Mouse (Mus musculus) hindbrain, embryonic 11.5 days (tissue): ENCODE measurements around the gene 1700069L16Rik. TPM values are rescaled to one million over a fixed set of nuclear protein-coding genes. Genes with fewer than 3 reads are reported as not detected.

Experiments used
- ATAC-seq: fragments of 200-750 bp; cut with Nextera tagmentation; 2 replicates; pipeline ENCODE4 v1.8.0; 2017; ENCODE audit warnings: mild to moderate bottlenecking, moderate TSS enrichment, moderate library complexity; ENCODE audit not compliant: low FRiP score
- DNase-seq: peaks from one replicate; pipeline ENCODE4 v3.0.0-alpha.2; 2015; ENCODE audit warnings: low spot score
- H3K27ac ChIP-seq: fragments of 300-500 bp; sonication (generic); 2 replicates; pipeline ENCODE4 v1.5.1; 2014; ENCODE audit warnings: mild to moderate bottlenecking, low read depth, low read length
- H3K27me3 ChIP-seq: fragments of 300-500 bp; sonication (generic); 2 replicates; pipeline ENCODE4 v1.6.1; 2014; ENCODE audit warnings: mild to moderate bottlenecking, low read length, moderate library complexity, mixed read lengths; ENCODE audit not compliant: control insufficient read depth, insufficient read depth
- H3K36me3 ChIP-seq: fragments of 300-500 bp; sonication (generic); 2 replicates; pipeline ENCODE4 v1.6.1; 2014; ENCODE audit warnings: mild to moderate bottlenecking, low read length, moderate library complexity, mixed read lengths; ENCODE audit not compliant: control insufficient read depth, insufficient read depth
- H3K4me1 ChIP-seq: fragments of 300-500 bp; sonication (generic); replicated peaks from 2 replicates; pipeline ENCODE4 v1.6.1; 2014; ENCODE audit warnings: low read length, mixed read lengths; ENCODE audit not compliant: control insufficient read depth, insufficient read depth
- H3K4me2 ChIP-seq: fragments of 300-500 bp; sonication (generic); replicated peaks from 2 replicates; pipeline ENCODE4 v1.6.1; 2014; ENCODE audit warnings: mild to moderate bottlenecking, low read depth, low read length
- H3K4me3 ChIP-seq: fragments of 300-500 bp; sonication (generic); 2 replicates; pipeline ENCODE4 v1.5.1; 2014; ENCODE audit warnings: low read depth, low read length
- H3K9ac ChIP-seq: fragments of 300-500 bp; sonication (generic); 2 replicates; pipeline ENCODE4 v1.6.1; 2014; ENCODE audit warnings: low read depth, low read length
- H3K9me3 ChIP-seq: fragments of 300-500 bp; sonication (generic); 2 replicates; pipeline ENCODE4 v1.6.1; 2016; ENCODE audit warnings: low read length; ENCODE audit not compliant: control insufficient read depth
- WGBS: fragments of 180-500 bp; shearing (Covaris S2); extraction: QIAGEN DNeasy Blood & Tissue Kit; methylation state at CpG from one replicate; pipeline ENCODE4 v1.1.7; 2014; 5-methylcytosine and 5-hydroxymethylcytosine counted together
- polyA plus RNA-seq: library from polyadenylated mRNA; unstranded; fragments of >200 nt; fragmentation: Nextera tagmentation; extraction: Ambion mirVana; gene quantifications from 2 replicates; pipeline ENCODE4 v1.2.1, GENCODE M21; 2014

The 1700069L16Rik gene
- polyA plus RNA-seq: not detected in 2 replicates

- H3K36me3 ChIP-seq: no peaks in the 10 kb centered on the region
- ATAC-seq: 0 out of 2 replicates have a peak, but pooled peaks have one; percentile 40
- no peak within 1 kb of the TSS for H3K27ac ChIP-seq
- peak; percentile 93 for DNase-seq
- 7% methylated on average over 15 of the region's 15 CpGs for WGBS
- no peak within 1 kb of the TSS for H3K4me2 ChIP-seq
- no peak within 1 kb of the TSS for H3K9ac ChIP-seq
- no peaks in the 10 kb centered on the region for H3K4me1 ChIP-seq
- H3K9me3 ChIP-seq: no peaks in the 10 kb centered on the region
- no peak within 1 kb of the TSS for H3K4me3 ChIP-seq
- H3K27me3 ChIP-seq: no peaks in the 10 kb centered on the region
Measured at GRCm38 (mm10) chr5:113724446-113724845, at the start of gene 1700069L16Rik. 1700069L16Rik (minus strand) TSS chr5:113724772.

- H3K4me1 ChIP-seq: peaks cover 2% of the 10 kb centered on the region; the same call in 1 of the 2 replicates
- H3K36me3 ChIP-seq: peaks cover 4% of the 10 kb centered on the region
- H3K9ac ChIP-seq: no peak overlapping the region
- ATAC-seq (no peak), DNase-seq (peak; percentile 92)
- peak overlapping the region; percentile 87 for H3K4me2 ChIP-seq
- WGBS: 5% methylated on average over 7 of the region's 7 CpGs
- no peaks in the 10 kb centered on the region for H3K9me3 ChIP-seq
- H3K27ac ChIP-seq: no peak overlapping the region
- H3K27me3 ChIP-seq: no peaks in the 10 kb centered on the region
- peak overlapping the region; percentile 91 for H3K4me3 ChIP-seq
Measured at GRCm38 (mm10) chr5:113773664-113774063, 49.1 kb upstream of the 1700069L16Rik start.

- WGBS: 2% methylated on average over 17 of the region's 38 CpGs
- Histone ChIP-seq H3K4me3 (peak overlapping the region; percentile 91), H3K9me3 (no peaks in the 10 kb centered on the region), H3K27ac (peak overlapping the region; percentile 42; the same call in 1 of the 2 replicates), H3K9ac (peak overlapping the region; percentile 66), H3K36me3 (peaks cover 7% of the 10 kb centered on the region), H3K27me3 (no peaks in the 10 kb centered on the region), H3K4me2 (peak overlapping the region; percentile 87), H3K4me1 (peaks cover 2% of the 10 kb centered on the region; the same call in 1 of the 2 replicates)
- DNase-seq (no peak), ATAC-seq (peak; percentile 67)
Measured at GRCm38 (mm10) chr5:113772905-113773519, 48.4 kb upstream of the 1700069L16Rik start.

- Histone ChIP-seq H3K27ac (peak within 1 kb of the TSS; percentile 94), H3K36me3 (peaks cover 7% of the 10 kb centered on the region), H3K4me3 (peak within 1 kb of the TSS; percentile 91), H3K4me1 (peaks cover 2% of the 10 kb centered on the region; the same call in 1 of the 2 replicates), H3K27me3 (no peaks in the 10 kb centered on the region), H3K4me2 (peak within 1 kb of the TSS; percentile 87), H3K9ac (peak within 1 kb of the TSS; percentile 94), H3K9me3 (no peaks in the 10 kb centered on the region)
- DNase-seq (peak; percentile 98), ATAC-seq (peak; percentile 87)
- under 1% methylated on average over 46 of the region's 49 CpGs for WGBS
Measured at GRCm38 (mm10) chr5:113772450-113772895, 47.9 kb upstream of the 1700069L16Rik start, which contains the start of the genes Sart3 and Iscu. Sart3 (minus strand) TSS chr5:113772510. Iscu (plus strand) TSS chr5:113772748.

GRCm38 (mm10) chr5:113771213-113772162 is 46.9 kb upstream of the 1700069L16Rik start:
- under 1% methylated on average over 90 of the region's 97 CpGs for WGBS
- H3K4me2 ChIP-seq: peak overlapping the region; percentile 87
- no peaks in the 10 kb centered on the region for H3K9me3 ChIP-seq
- H3K4me3 ChIP-seq: peak overlapping the region; percentile 91
- peak; percentile 81 for ATAC-seq
- peak overlapping the region; percentile 94 for H3K9ac ChIP-seq
- no peaks in the 10 kb centered on the region for H3K27me3 ChIP-seq
- peak; percentile 85 for DNase-seq
- H3K36me3 ChIP-seq: peaks cover 3% of the 10 kb centered on the region
- peak overlapping the region; percentile 94 for H3K27ac ChIP-seq
- H3K4me1 ChIP-seq: peaks cover 2% of the 10 kb centered on the region; the same call in 1 of the 2 replicates

GRCm38 (mm10) chr5:113768806-113769205 is 44.2 kb upstream of the 1700069L16Rik start:
- Histone ChIP-seq H3K4me3 (no peak overlapping the region), H3K27ac (no peak overlapping the region), H3K27me3 (no peaks in the 10 kb centered on the region), H3K36me3 (peaks cover 8% of the 10 kb centered on the region; the same call in 1 of the 2 replicates), H3K9ac (no peak overlapping the region), H3K4me2 (no peak overlapping the region), H3K4me1 (peaks cover 2% of the 10 kb centered on the region; the same call in 1 of the 2 replicates), H3K9me3 (no peaks in the 10 kb centered on the region)
- WGBS: 95% methylated on average over 8 of the region's 8 CpGs
- no peak for ATAC-seq
- no peak for DNase-seq

GRCm38 (mm10) chr5:113765641-113766526 is 41.3 kb upstream of the 1700069L16Rik start:
- peaks cover 10% of the 10 kb centered on the region for H3K36me3 ChIP-seq
- ATAC-seq (no peak), DNase-seq (no peak)
- no peaks in the 10 kb centered on the region for H3K27me3 ChIP-seq
- H3K4me3 ChIP-seq: no peak overlapping the region
- H3K4me1 ChIP-seq: 0 out of 2 replicates have a peak, but pooled peaks cover 2% of the 10 kb centered on the region
- WGBS: 93% methylated on average over 13 of the region's 13 CpGs
- H3K9ac ChIP-seq: no peak overlapping the region
- no peak overlapping the region for H3K4me2 ChIP-seq
- no peak overlapping the region for H3K27ac ChIP-seq
- H3K9me3 ChIP-seq: no peaks in the 10 kb centered on the region

- no peak overlapping the region for H3K4me2 ChIP-seq
- H3K9me3 ChIP-seq: no peaks in the 10 kb centered on the region
- H3K4me3 ChIP-seq: no peak overlapping the region
- WGBS: 92% methylated on average over 7 of the region's 7 CpGs
- DNase-seq: no peak
- H3K9ac ChIP-seq: no peak overlapping the region
- H3K36me3 ChIP-seq: peaks cover 15% of the 10 kb centered on the region
- ATAC-seq: no peak
- no peaks in the 10 kb centered on the region for H3K4me1 ChIP-seq
- no peak overlapping the region for H3K27ac ChIP-seq
- no peaks in the 10 kb centered on the region for H3K27me3 ChIP-seq
Measured at GRCm38 (mm10) chr5:113764426-113764825, 39.9 kb upstream of the 1700069L16Rik start.
